Mouse (Mus musculus): Measurements from ENCODE around the gene Gm9049. TPM values are rescaled to one million over a fixed set of nuclear protein-coding genes. Genes with fewer than 3 reads are reported as not detected.
A peak's percentile ranks its signal among the peaks of the same experiment; 100 is the strongest.
"Not testable (repeated sequence)": the region's sequence is repeated elsewhere in the genome, so short reads cannot be mapped to it uniquely, and the experiment has no call there.

The Gm9049 gene
- total RNA-seq (2014; rRNA removed; ENCODE audit: low replicate concordance) (0.08 TPM in 1 of 2 replicates, not detected in the other), polyA plus RNA-seq (2015; fragmentation: Nextera tagmentation; extraction: Ambion mirVana) (0.05 TPM in 2 replicates)

- 100% methylated on average over 1 of the region's 11 CpGs for WGBS
- not testable (repeated sequence) for H3K4me2 ChIP-seq (ENCODE audit: low read depth, low read length); H3K9me3 ChIP-seq (replicated peaks; ENCODE audit: control insufficient read depth, low read length); H3K27ac ChIP-seq (ENCODE audit: low read depth); H3K27me3 ChIP-seq (ENCODE audit: control insufficient read depth, insufficient read depth, low read length); H3K4me3 ChIP-seq (ENCODE audit: low read depth, low read length); H3K4me1 ChIP-seq (ENCODE audit: control insufficient read depth, insufficient read depth); H3K9ac ChIP-seq (replicated peaks; ENCODE audit: low read depth, low read length); ATAC-seq (ENCODE audit: insufficient read depth, low read depth); H3K36me3 ChIP-seq (replicated peaks; ENCODE audit: control insufficient read depth, insufficient read depth, low read length); DNase-seq (ENCODE audit: low spot score)
Observed at GRCm38 (mm10) chr10:118354005-118354404, at the start of gene Gm9049. Gm9049 (minus strand) TSS chr10:118354105.

DNA sequence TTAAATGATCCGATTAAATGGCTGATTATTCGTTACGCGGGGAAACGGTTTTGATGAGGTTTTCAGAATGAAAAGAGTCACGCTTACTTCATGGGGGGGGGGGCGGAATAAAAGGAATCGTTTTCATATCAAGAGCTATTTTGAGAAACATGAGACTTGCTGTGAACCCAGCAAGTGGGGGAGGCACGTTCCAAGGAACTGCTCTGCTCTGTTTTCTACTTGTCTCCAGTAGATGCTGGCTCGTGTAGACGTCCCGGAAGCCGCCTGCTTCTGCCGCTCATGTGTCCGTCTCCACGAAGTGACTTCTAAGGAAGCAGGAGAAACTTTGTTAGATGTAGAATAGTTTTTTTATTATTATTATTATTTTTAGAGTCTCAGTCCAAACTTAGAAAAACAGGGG lies 46.0 kb upstream of the Gm9049 start:
- ATAC-seq (ENCODE audit: insufficient read depth, low read depth) = no peak
- H3K36me3 ChIP-seq (replicated peaks; ENCODE audit: control insufficient read depth, insufficient read depth, low read length) = no peaks in the 10 kb centered on the region

DNA sequence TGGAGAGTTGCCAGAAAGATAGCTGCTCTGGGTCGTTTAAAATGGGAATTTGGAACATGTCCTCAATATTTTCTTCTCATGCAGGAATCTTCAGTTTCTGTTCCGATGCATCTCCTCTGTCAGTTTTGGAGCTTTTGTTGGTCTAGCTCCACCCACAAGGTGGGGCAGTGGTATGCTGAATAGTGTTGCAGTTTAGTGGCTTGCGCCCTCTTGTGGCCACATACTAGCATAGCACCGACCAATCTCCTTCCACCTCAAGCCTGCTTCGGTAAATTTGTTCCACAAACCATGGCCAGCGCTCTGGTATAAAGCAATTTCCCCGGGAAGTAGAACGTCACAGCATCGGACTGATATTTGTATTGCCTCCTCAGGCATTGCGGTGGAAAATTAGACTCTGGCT lies 16.5 kb upstream of the Gm9049 start:
- DNase-seq (ENCODE audit: low spot score) (peak; percentile 81), ATAC-seq (ENCODE audit: insufficient read depth, low read depth) (peak; percentile 73)
- WGBS = 5% methylated on average over 10 of the region's 10 CpGs
- Histone ChIP-seq H3K27ac (ENCODE audit: low read depth) (no peak overlapping the region), H3K4me1 (ENCODE audit: control insufficient read depth, insufficient read depth) (no peaks in the 10 kb centered on the region), H3K9me3 (replicated peaks; ENCODE audit: control insufficient read depth, low read length) (no peaks in the 10 kb centered on the region), H3K36me3 (replicated peaks; ENCODE audit: control insufficient read depth, insufficient read depth, low read length) (no peaks in the 10 kb centered on the region), H3K4me3 (ENCODE audit: low read depth, low read length) (no peak overlapping the region), H3K9ac (replicated peaks; ENCODE audit: low read depth, low read length) (no peak overlapping the region), H3K27me3 (ENCODE audit: control insufficient read depth, insufficient read depth, low read length) (no peaks in the 10 kb centered on the region), H3K4me2 (ENCODE audit: low read depth, low read length) (peak overlapping the region; percentile 24; the same call in 1 of the 2 replicates)
- peak; percentile 99 for TF ChIP-seq CTCF (IDR thresholded peaks at IDR 0.05; ENCODE audit: low read depth)
- no peak for TF ChIP-seq EP300 (IDR thresholded peaks at IDR 0.05; ENCODE audit: low read depth)

More for the DNA sequence above, 46.0 kb upstream of the Gm9049 start:
- no peaks in the 10 kb centered on the region for H3K4me1 ChIP-seq (ENCODE audit: control insufficient read depth, insufficient read depth)
- TF ChIP-seq CTCF (IDR thresholded peaks at IDR 0.05; ENCODE audit: low read depth) (no peak), EP300 (IDR thresholded peaks at IDR 0.05; ENCODE audit: low read depth) (no peak)
- H3K4me3 ChIP-seq (ENCODE audit: low read depth, low read length) = no peak overlapping the region
- WGBS = 71% methylated on average over 16 of the region's 16 CpGs
- H3K27me3 ChIP-seq (ENCODE audit: control insufficient read depth, insufficient read depth, low read length) = no peaks in the 10 kb centered on the region
- no peaks in the 10 kb centered on the region for H3K9me3 ChIP-seq (replicated peaks; ENCODE audit: control insufficient read depth, low read length)
- H3K9ac ChIP-seq (replicated peaks; ENCODE audit: low read depth, low read length) = no peak overlapping the region
- no peak overlapping the region for H3K27ac ChIP-seq (ENCODE audit: low read depth)
- H3K4me2 ChIP-seq (ENCODE audit: low read depth, low read length) = no peak overlapping the region
- no peak for DNase-seq (ENCODE audit: low spot score)

- TF ChIP-seq EP300 (IDR thresholded peaks at IDR 0.05; ENCODE audit: low read depth) (no peak), CTCF (IDR thresholded peaks at IDR 0.05; ENCODE audit: low read depth) (no peak)
- Histone ChIP-seq H3K9ac (replicated peaks; ENCODE audit: low read depth, low read length) (no peak overlapping the region), H3K9me3 (replicated peaks; ENCODE audit: control insufficient read depth, low read length) (no peaks in the 10 kb centered on the region), H3K4me2 (ENCODE audit: low read depth, low read length) (no peak overlapping the region), H3K27me3 (ENCODE audit: control insufficient read depth, insufficient read depth, low read length) (no peaks in the 10 kb centered on the region), H3K4me1 (ENCODE audit: control insufficient read depth, insufficient read depth) (no peaks in the 10 kb centered on the region), H3K27ac (ENCODE audit: low read depth) (no peak overlapping the region), H3K4me3 (ENCODE audit: low read depth, low read length) (no peak overlapping the region), H3K36me3 (replicated peaks; ENCODE audit: control insufficient read depth, insufficient read depth, low read length) (no peaks in the 10 kb centered on the region)
- 87% methylated on average over 9 of the region's 9 CpGs for WGBS
- DNase-seq (ENCODE audit: low spot score) (no peak), ATAC-seq (ENCODE audit: insufficient read depth, low read depth) (no peak)
Observed at GRCm38 (mm10) chr10:118369518-118369917, 15.6 kb upstream of the Gm9049 start.

DNA sequence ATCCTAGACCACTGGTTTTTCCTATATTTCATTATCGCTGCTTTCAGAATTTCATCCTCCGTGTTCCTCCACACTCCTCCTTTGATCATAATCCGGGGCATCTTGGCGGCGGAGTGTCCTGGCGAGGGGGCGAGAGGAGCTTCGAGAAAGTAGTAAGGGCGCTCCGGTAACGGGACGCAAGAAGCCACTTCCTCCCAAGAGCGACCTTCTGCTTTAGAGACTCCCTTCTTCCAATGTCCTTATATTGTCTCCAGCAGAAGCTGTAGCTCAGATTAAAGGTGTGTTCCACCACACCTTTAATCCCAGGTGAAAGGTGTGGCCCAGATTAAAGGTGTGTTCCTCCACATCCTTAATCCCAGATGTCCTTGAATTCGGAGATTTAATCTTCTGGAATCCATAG lies 5.3 kb downstream of the Gm9049 start, which contains the start of gene Gm9048:
Gm9048 (minus strand) TSS at position 101 of the 400 bp plus-strand sequence.
- not testable (repeated sequence) for H3K9ac ChIP-seq (replicated peaks; ENCODE audit: low read depth, low read length); ATAC-seq (ENCODE audit: insufficient read depth, low read depth); H3K4me1 ChIP-seq (ENCODE audit: control insufficient read depth, insufficient read depth); H3K27ac ChIP-seq (ENCODE audit: low read depth); H3K4me3 ChIP-seq (ENCODE audit: low read depth, low read length); H3K27me3 ChIP-seq (ENCODE audit: control insufficient read depth, insufficient read depth, low read length); DNase-seq (ENCODE audit: low spot score); H3K4me2 ChIP-seq (ENCODE audit: low read depth, low read length); H3K36me3 ChIP-seq (replicated peaks; ENCODE audit: control insufficient read depth, insufficient read depth, low read length); H3K9me3 ChIP-seq (replicated peaks; ENCODE audit: control insufficient read depth, low read length)
- WGBS = 86% methylated on average over 1 of the region's 14 CpGs

DNA sequence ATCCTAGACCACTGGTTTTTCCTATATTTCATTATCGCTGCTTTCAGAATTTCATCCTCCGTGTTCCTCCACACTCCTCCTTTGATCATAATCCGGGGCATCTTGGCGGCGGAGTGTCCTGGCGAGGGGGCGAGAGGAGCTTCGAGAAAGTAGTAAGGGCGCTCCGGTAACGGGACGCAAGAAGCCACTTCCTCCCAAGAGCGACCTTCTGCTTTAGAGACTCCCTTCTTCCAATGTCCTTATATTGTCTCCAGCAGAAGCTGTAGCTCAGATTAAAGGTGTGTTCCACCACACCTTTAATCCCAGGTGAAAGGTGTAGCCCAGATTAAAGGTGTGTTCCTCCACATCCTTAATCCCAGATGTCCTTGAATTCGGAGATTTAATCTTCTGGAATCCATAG lies 10.8 kb downstream of the Gm9049 start, which contains the start of gene Gm9046:
Gm9046 (minus strand) TSS at position 101 of the 400 bp plus-strand sequence.
- not testable (repeated sequence) for H3K36me3 ChIP-seq (replicated peaks; ENCODE audit: control insufficient read depth, insufficient read depth, low read length); H3K9ac ChIP-seq (replicated peaks; ENCODE audit: low read depth, low read length); H3K4me3 ChIP-seq (ENCODE audit: low read depth, low read length); H3K9me3 ChIP-seq (replicated peaks; ENCODE audit: control insufficient read depth, low read length); H3K27ac ChIP-seq (ENCODE audit: low read depth); H3K4me1 ChIP-seq (ENCODE audit: control insufficient read depth, insufficient read depth); DNase-seq (ENCODE audit: low spot score); H3K4me2 ChIP-seq (ENCODE audit: low read depth, low read length); H3K27me3 ChIP-seq (ENCODE audit: control insufficient read depth, insufficient read depth, low read length); ATAC-seq (ENCODE audit: insufficient read depth, low read depth)
- no CpG with 5 or more reads among the region's 14 CpGs for WGBS

GRCm38 (mm10) chr10:118337731-118338130 lies 16.2 kb downstream of the Gm9049 start, which contains the start of gene Gm9045:
Gm9045 (minus strand) TSS chr10:118337831.
- not testable (repeated sequence) for H3K36me3 ChIP-seq (replicated peaks; ENCODE audit: control insufficient read depth, insufficient read depth, low read length)

DNA sequence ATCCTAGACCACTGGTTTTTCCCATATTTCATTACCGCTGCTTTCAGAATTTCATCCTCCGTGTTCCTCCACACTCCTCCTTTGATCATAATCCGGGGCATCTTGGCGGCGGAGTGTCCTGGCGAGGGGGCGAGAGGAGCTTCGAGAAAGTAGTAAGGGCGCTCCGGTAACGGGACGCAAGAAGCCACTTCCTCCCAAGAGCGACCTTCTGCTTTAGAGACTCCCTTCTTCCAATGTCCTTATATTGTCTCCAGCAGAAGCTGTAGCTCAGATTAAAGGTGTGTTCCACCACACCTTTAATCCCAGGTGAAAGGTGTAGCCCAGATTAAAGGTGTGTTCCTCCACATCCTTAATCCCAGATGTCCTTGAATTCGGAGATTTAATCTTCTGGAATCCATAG lies 21.6 kb downstream of the Gm9049 start, which contains the start of gene Gm9044:
Gm9044 (minus strand) TSS at position 101 of the 400 bp plus-strand sequence.
- not testable (repeated sequence) for DNase-seq (ENCODE audit: low spot score); H3K27ac ChIP-seq (ENCODE audit: low read depth); H3K27me3 ChIP-seq (ENCODE audit: control insufficient read depth, insufficient read depth, low read length); H3K9ac ChIP-seq (replicated peaks; ENCODE audit: low read depth, low read length); H3K36me3 ChIP-seq (replicated peaks; ENCODE audit: control insufficient read depth, insufficient read depth, low read length); H3K4me1 ChIP-seq (ENCODE audit: control insufficient read depth, insufficient read depth); H3K4me3 ChIP-seq (ENCODE audit: low read depth, low read length); H3K9me3 ChIP-seq (replicated peaks; ENCODE audit: control insufficient read depth, low read length); H3K4me2 ChIP-seq (ENCODE audit: low read depth, low read length); ATAC-seq (ENCODE audit: insufficient read depth, low read depth)
- WGBS = no CpG with 5 or more reads among the region's 14 CpGs

More at GRCm38 (mm10) chr10:118337731-118338130, 16.2 kb downstream of the Gm9049 start, which contains the start of gene Gm9045:
- H3K27me3 ChIP-seq (ENCODE audit: control insufficient read depth, insufficient read depth, low read length); H3K4me3 ChIP-seq (ENCODE audit: low read depth, low read length); H3K9me3 ChIP-seq (replicated peaks; ENCODE audit: control insufficient read depth, low read length); H3K27ac ChIP-seq (ENCODE audit: low read depth); DNase-seq (ENCODE audit: low spot score); H3K4me2 ChIP-seq (ENCODE audit: low read depth, low read length); H3K9ac ChIP-seq (replicated peaks; ENCODE audit: low read depth, low read length); ATAC-seq (ENCODE audit: insufficient read depth, low read depth); H3K4me1 ChIP-seq (ENCODE audit: control insufficient read depth, insufficient read depth): not testable (repeated sequence)
- WGBS = no CpG with 5 or more reads among the region's 14 CpGs

Data from heart, postnatal 0 days (tissue).